Mouse (Mus musculus): ENCODE results near the gene Nfib. TPM values are rescaled to one million over a fixed set of nuclear protein-coding genes. Genes with fewer than 3 reads are reported as not detected.

The Nfib gene
- polyA plus RNA-seq, 1 experiment from 2014 or later: 149 TPM

DNA sequence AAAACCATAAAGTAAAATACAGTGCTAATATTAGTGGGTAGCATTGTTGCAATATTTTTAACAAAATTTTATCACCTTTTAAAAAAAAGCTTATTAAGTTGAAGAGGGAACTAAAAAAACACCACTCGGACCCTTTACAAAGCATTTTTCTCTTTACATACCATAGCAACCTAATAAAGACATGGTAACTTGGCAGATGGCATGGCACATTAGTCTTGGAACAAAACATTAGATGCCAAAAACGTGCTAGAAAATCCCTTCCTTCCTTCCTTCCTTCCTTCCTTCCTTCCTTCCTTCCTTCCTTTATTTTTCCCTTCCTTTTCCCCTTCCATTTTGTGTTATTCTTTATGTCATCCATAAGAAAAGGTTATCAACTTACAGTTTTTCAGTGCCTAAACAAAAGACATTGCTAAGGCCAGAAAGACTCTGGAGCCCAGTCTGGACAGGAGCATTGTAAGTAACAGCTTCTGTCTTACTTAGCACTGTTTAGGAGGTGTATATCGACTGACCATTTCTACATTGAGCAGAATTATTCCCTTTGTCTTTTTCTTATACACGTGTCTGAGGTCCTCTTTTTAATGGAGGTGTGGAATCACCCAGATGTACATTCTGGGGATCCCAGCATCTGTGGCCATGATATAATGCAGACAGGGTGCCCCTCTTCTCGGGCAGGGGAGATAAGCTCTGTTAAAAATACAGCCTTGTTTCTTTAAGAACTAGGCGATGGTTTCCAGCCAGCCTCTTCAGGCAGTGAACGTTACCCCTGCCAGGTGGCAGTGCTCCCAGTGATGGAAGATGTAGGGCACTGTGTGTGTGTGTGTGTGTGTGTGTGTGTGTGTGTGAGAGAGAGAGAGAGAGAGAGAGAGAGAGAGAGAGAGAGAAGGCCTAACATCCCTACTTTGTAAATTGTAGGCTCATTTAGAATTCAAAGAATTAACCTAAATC, 113.2 kb downstream of the Nfib start:
- no peak overlapping the region for H3K27ac ChIP-seq (ENCODE audit: low read depth)
- no peak for ATAC-seq (ENCODE audit: insufficient read depth)
- TF ChIP-seq CTCF (IDR thresholded peaks at IDR 0.05; ENCODE audit: low read depth): no peak

DNA sequence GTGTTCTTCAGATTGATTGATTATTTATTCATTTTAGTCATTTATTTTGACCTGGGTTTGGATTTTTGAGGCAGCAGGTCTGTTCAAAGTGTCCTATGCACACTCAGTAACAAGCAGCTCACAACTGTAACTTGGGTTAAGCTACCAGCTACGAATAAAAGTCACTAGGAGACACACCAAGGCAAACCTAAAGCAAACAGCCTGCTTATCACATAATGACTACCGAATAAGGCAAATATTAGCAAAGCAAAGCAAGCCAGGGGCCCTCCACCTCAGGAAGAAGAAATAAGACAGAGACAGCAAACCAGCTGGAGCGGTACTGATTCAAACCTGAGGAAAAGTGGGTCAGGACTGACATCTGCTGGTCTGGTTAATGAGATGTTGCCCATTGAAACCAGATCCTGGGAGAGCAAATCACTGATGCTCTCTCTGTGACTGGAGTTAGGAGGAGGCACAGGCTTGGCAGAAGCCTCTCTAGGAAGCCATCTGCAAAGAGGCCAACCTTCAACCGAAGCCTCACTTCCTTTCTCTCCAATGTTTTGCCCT, 116.1 kb downstream of the Nfib start:
- H3K36me3 ChIP-seq (ENCODE audit: insufficient read depth): no peaks in the 10 kb centered on the region
- H3K4me3 ChIP-seq (ENCODE audit: low read depth, low read length): no peak overlapping the region
- no peaks in the 10 kb centered on the region for H3K9me3 ChIP-seq (ENCODE audit: low read depth, low read length)
- H3K27me3 ChIP-seq (ENCODE audit: insufficient read depth, low read length): no peaks in the 10 kb centered on the region
- no peak overlapping the region for H3K4me2 ChIP-seq
- H3K4me1 ChIP-seq (ENCODE audit: insufficient read depth): no peaks in the 10 kb centered on the region; the same call in 1 of the 2 replicates
- no peak overlapping the region for H3K9ac ChIP-seq
- ATAC-seq (ENCODE audit: insufficient read depth): peak; percentile 79
- TF ChIP-seq CTCF (IDR thresholded peaks at IDR 0.05; ENCODE audit: low read depth): peak; percentile 78
- H3K27ac ChIP-seq (ENCODE audit: low read depth): 0 out of 2 replicates have a peak overlapping the region, but pooled peaks have one; percentile 36
- peak; percentile 87 for DNase-seq
- WGBS: 12% methylated on average over 4 of the region's 4 CpGs

More for the DNA sequence above, 113.2 kb downstream of the Nfib start:
- WGBS: 53% methylated on average over 7 of the region's 7 CpGs
- Histone ChIP-seq H3K4me1 (ENCODE audit: insufficient read depth) (peaks cover 3% of the 10 kb centered on the region; the same call in 1 of the 2 replicates), H3K4me2 (no peak overlapping the region), H3K9me3 (ENCODE audit: low read depth, low read length) (no peaks in the 10 kb centered on the region), H3K4me3 (ENCODE audit: low read depth, low read length) (no peak overlapping the region), H3K36me3 (ENCODE audit: insufficient read depth) (no peaks in the 10 kb centered on the region), H3K27me3 (ENCODE audit: insufficient read depth, low read length) (no peaks in the 10 kb centered on the region), H3K9ac (no peak overlapping the region)
- DNase-seq: no peak

DNA sequence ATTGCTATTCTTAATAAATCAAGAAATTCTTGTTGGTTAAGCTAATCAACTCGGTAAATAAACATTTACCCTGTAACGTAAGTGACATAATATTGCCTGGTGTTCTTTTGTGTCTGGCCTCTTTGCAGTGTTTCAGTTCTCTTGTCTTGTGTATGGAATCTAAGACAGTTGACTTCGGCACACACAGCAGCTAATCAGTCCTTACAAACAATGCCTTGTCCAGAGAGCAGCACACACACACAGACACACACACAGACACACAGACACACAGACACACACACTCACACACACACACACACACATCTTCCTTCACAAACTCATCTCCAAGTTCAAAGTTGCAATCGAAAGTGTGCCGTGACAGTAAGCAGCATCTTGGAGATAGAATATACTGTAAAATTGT, 116.8 kb downstream of the Nfib start:
- Histone ChIP-seq H3K27me3 (ENCODE audit: insufficient read depth, low read length) (no peaks in the 10 kb centered on the region), H3K4me3 (ENCODE audit: low read depth, low read length) (no peak overlapping the region), H3K27ac (ENCODE audit: low read depth) (no peak overlapping the region), H3K4me1 (ENCODE audit: insufficient read depth) (no peaks in the 10 kb centered on the region), H3K36me3 (ENCODE audit: insufficient read depth) (no peaks in the 10 kb centered on the region), H3K9ac (no peak overlapping the region; the same call in 1 of the 2 replicates), H3K4me2 (no peak overlapping the region), H3K9me3 (ENCODE audit: low read depth, low read length) (no peaks in the 10 kb centered on the region)
- DNase-seq (no peak), ATAC-seq (ENCODE audit: insufficient read depth) (no peak)
- TF ChIP-seq CTCF (IDR thresholded peaks at IDR 0.05; ENCODE audit: low read depth): no peak
- WGBS: 58% methylated on average over 5 of the region's 5 CpGs

DNA sequence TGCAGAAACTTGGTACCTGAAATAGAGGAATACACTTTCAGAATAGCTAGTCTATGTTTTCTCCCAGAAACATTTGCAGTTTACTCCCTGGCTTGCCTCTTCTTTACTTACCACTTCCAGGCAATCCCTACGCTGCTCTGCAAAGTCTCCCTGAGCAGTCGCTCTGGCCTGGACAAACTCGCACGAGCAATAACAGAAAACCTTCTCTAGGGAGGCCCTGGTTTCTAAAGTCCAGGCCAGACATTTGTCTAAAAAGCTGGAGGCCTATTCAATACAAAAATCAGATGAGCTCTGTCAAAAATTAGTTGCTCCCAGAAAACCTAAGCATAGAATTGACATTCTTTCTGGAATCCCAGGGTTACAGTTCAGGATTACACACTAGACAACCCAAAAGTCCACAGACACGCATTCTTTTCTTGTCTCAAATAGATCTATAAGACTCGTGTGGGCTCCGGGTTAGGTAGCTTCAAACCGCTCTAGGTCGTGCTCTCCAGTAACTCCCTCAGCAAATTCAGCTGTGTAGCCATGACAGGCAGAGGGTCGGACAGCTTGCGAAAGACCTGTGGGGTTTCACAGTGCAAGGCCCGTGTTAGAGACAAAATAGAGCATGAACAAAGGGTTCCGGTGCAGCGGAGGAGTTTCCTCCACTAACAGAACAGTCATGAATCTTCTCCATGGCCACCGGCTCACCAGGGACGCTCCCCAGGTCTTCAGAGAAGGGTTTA, 118.2 kb downstream of the Nfib start:
- H3K36me3 ChIP-seq (ENCODE audit: insufficient read depth): no peaks in the 10 kb centered on the region
- no peak overlapping the region for H3K27ac ChIP-seq (ENCODE audit: low read depth)
- H3K4me1 ChIP-seq (ENCODE audit: insufficient read depth): no peaks in the 10 kb centered on the region
- DNase-seq (no peak), ATAC-seq (ENCODE audit: insufficient read depth) (no peak)
- WGBS: 75% methylated on average over 16 of the region's 16 CpGs
- H3K9me3 ChIP-seq (ENCODE audit: low read depth, low read length): no peaks in the 10 kb centered on the region
- no peaks in the 10 kb centered on the region for H3K27me3 ChIP-seq (ENCODE audit: insufficient read depth, low read length)
- H3K9ac ChIP-seq: no peak overlapping the region
- no peak for TF ChIP-seq CTCF (IDR thresholded peaks at IDR 0.05; ENCODE audit: low read depth)
- H3K4me2 ChIP-seq: no peak overlapping the region
- H3K4me3 ChIP-seq (ENCODE audit: low read depth, low read length): no peak overlapping the region

DNA sequence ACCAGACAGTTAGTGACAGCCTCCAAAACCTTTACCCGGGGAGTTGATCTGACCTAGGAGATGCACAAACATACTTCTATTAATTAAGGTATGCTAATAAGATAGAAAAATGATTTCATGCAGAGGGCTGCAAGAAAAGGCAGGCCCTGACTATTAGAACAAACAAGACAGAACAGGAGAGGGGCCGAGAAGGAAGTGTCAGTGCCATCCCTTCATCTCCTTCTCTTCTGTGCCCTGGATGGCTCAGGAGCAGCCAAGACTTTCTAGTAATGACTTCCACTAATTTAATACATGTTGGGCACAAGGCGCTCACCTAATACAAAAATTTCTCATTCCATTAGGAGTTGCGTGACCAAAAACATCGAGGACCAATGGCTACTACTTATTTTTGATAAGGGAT, 118.9 kb downstream of the Nfib start:
- Histone ChIP-seq H3K9ac (no peak overlapping the region), H3K4me2 (no peak overlapping the region), H3K27ac (ENCODE audit: low read depth) (no peak overlapping the region), H3K27me3 (ENCODE audit: insufficient read depth, low read length) (no peaks in the 10 kb centered on the region), H3K9me3 (ENCODE audit: low read depth, low read length) (no peaks in the 10 kb centered on the region), H3K36me3 (ENCODE audit: insufficient read depth) (no peaks in the 10 kb centered on the region), H3K4me3 (ENCODE audit: low read depth, low read length) (no peak overlapping the region), H3K4me1 (ENCODE audit: insufficient read depth) (no peaks in the 10 kb centered on the region)
- no peak for ATAC-seq (ENCODE audit: insufficient read depth)
- DNase-seq: no peak
- TF ChIP-seq CTCF (IDR thresholded peaks at IDR 0.05; ENCODE audit: low read depth): no peak
- 89% methylated on average over 5 of the region's 5 CpGs for WGBS

DNA sequence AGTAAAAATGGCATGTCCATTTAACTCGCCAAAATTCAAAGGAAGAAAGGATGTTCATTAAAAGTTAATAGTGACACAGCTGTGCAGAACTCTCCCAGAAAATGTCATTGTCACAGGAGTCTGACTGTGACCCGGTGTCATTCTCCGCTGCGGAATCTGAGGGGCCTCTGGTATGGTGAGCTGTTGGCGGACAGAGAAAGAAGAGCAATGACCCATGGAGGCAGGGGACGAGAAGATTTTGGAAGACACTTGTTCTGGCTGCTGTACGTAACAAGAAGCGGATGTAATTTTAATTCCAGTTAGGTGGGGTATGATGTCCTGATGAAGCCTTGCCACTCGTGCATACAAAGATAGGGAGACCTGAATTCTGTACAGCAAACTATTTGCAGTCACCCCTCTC, 120.0 kb downstream of the Nfib start:
- no peak for TF ChIP-seq CTCF (IDR thresholded peaks at IDR 0.05; ENCODE audit: low read depth)
- Histone ChIP-seq H3K36me3 (ENCODE audit: insufficient read depth) (no peaks in the 10 kb centered on the region), H3K4me1 (ENCODE audit: insufficient read depth) (no peaks in the 10 kb centered on the region), H3K27me3 (ENCODE audit: insufficient read depth, low read length) (no peaks in the 10 kb centered on the region), H3K9ac (no peak overlapping the region), H3K4me3 (ENCODE audit: low read depth, low read length) (no peak overlapping the region), H3K4me2 (no peak overlapping the region), H3K27ac (ENCODE audit: low read depth) (no peak overlapping the region), H3K9me3 (ENCODE audit: low read depth, low read length) (no peaks in the 10 kb centered on the region)
- WGBS: 79% methylated on average over 9 of the region's 9 CpGs
- DNase-seq (no peak), ATAC-seq (ENCODE audit: insufficient read depth) (no peak)

DNA sequence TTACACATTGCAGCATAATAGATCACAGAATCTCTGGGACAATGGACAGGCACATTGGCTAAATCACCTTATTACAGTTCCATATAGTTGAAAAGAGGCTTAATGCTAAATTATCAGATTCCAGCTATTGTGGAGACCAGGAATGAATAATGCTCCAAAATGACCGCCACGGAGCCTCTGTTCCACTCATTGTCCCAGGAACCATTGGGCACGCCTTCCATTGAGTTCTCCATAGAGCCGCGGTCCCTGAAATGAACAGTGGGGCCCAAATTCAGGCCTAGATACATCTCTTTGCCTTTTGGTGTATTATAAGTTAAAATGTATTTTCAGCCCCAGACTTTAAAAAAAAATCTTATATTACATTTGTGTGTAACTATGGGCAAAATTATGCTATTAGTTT, 120.5 kb downstream of the Nfib start:
- no peak for TF ChIP-seq CTCF (IDR thresholded peaks at IDR 0.05; ENCODE audit: low read depth)
- H3K4me2 ChIP-seq: no peak overlapping the region
- WGBS: 92% methylated on average over 5 of the region's 5 CpGs
- H3K9ac ChIP-seq: no peak overlapping the region
- no peaks in the 10 kb centered on the region for H3K36me3 ChIP-seq (ENCODE audit: insufficient read depth)
- no peak for DNase-seq
- no peaks in the 10 kb centered on the region for H3K27me3 ChIP-seq (ENCODE audit: insufficient read depth, low read length)
- H3K27ac ChIP-seq (ENCODE audit: low read depth): no peak overlapping the region
- H3K9me3 ChIP-seq (ENCODE audit: low read depth, low read length): no peaks in the 10 kb centered on the region
- no peak overlapping the region for H3K4me3 ChIP-seq (ENCODE audit: low read depth, low read length)
- H3K4me1 ChIP-seq (ENCODE audit: insufficient read depth): no peaks in the 10 kb centered on the region
- ATAC-seq (ENCODE audit: insufficient read depth): no peak
